Mouse (Mus musculus): ENCODE data around the gene Babam2.

DNA sequence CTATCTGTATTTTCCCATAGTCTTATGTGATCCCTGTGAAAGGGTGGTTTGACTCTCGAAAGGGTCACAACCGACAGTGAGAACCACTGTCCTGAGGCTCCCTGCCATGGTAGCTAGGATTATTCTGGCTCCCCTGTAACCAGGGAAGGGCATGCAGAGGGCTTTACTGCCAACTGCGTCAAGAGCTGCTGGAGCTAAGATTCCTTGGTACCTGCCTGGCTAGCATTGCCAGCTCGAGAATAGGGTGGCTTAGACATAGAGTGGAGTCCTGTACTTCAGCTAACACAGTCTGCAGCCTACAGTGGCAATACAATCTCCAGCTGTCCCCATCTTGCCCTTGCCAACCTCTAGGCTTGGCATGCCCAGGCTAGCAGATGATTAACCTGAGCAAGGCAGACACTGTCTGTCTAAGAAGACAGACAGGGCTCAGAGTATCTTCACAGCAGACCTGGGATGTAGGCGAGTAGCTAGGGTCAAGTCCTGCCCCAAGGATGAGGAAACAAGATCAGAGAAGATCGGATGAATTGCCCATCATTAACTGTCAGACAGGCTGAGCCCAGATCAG, 389.1 kb downstream of the Babam2 start:
- TF ChIP-seq POLR2A (IDR thresholded peaks at IDR 0.05; ENCODE audit: insufficient read depth, low read length) (no peak), EP300 (IDR thresholded peaks at IDR 0.05; ENCODE audit: insufficient read depth, low read depth, low read length) (no peak), CTCF (IDR thresholded peaks at IDR 0.05; ENCODE audit: low read depth, low read length) (no peak)
